Mouse (Mus musculus) midbrain, embryonic 16.5 days (tissue): ENCODE results near the gene Lypla2. TPM values are rescaled to one million over a fixed set of nuclear protein-coding genes. Genes with fewer than 3 reads are reported as not detected.

Experiments used
- ATAC-seq: fragments of 200-750 bp; cut with Nextera tagmentation; 2 replicates; pipeline ENCODE4 v1.8.0; 2017; ENCODE audit warnings: moderate TSS enrichment
- H3K27ac ChIP-seq: fragments of 300-500 bp; sonication (generic); 2 replicates; pipeline ENCODE4 v1.5.1; 2014; ENCODE audit warnings: mild to moderate bottlenecking, low read length, mixed read lengths
- H3K27me3 ChIP-seq: fragments of 300-500 bp; sonication (generic); 2 replicates; pipeline ENCODE4 v1.6.1; 2014; ENCODE audit warnings: low read depth, low read length, mixed read lengths; ENCODE audit not compliant: control insufficient read depth, insufficient read depth
- H3K36me3 ChIP-seq: fragments of 300-500 bp; sonication (generic); 2 replicates; pipeline ENCODE4 v1.6.1; 2014; ENCODE audit warnings: mild to moderate bottlenecking, low read length, moderate library complexity, mixed read lengths; ENCODE audit not compliant: control insufficient read depth, insufficient read depth
- H3K4me1 ChIP-seq: fragments of 300-500 bp; sonication (generic); 2 replicates; pipeline ENCODE4 v1.6.1; 2014; ENCODE audit warnings: mild to moderate bottlenecking, low read length, mixed read lengths; ENCODE audit not compliant: control insufficient read depth, insufficient read depth
- H3K4me2 ChIP-seq: fragments of 300-500 bp; sonication (generic); 2 replicates; pipeline ENCODE4 v1.6.1; 2014; ENCODE audit warnings: mild to moderate bottlenecking, low read length, mixed read lengths
- H3K4me3 ChIP-seq: fragments of 300-500 bp; sonication (generic); 2 replicates; pipeline ENCODE4 v1.5.1; 2014; ENCODE audit warnings: low read depth, mild to moderate bottlenecking, low read length, moderate library complexity, mixed read lengths
- H3K9ac ChIP-seq: fragments of 300-500 bp; sonication (generic); 2 replicates; pipeline ENCODE4 v1.6.1; 2014; ENCODE audit warnings: low read depth, low read length, mixed read lengths
- H3K9me3 ChIP-seq: fragments of 300-500 bp; sonication (generic); replicated peaks from 2 replicates; pipeline ENCODE4 v1.6.1; 2014; ENCODE audit warnings: mild to moderate bottlenecking, low read length, mixed read lengths; ENCODE audit not compliant: control insufficient read depth, poor library complexity, severe bottlenecking
- WGBS: fragments of 180-500 bp; shearing (Covaris S2); extraction: QIAGEN DNeasy Blood & Tissue Kit; methylation state at CpG from one replicate; pipeline ENCODE4 v1.1.7; 2014; 5-methylcytosine and 5-hydroxymethylcytosine counted together
- polyA plus RNA-seq: library from polyadenylated mRNA; unstranded; fragments of >200 nt; fragmentation: Nextera tagmentation; extraction: Ambion mirVana; gene quantifications from 2 replicates; pipeline ENCODE4 v1.2.1, GENCODE M21; 2015

The Lypla2 gene
- polyA plus RNA-seq, 1 experiment from 2014 or later, result 230 TPM

- Histone ChIP-seq H3K4me1 (peaks cover 23% of the 10 kb centered on the region), H3K4me2 (no peak overlapping the region), H3K4me3 (no peak overlapping the region), H3K27me3 (no peaks in the 10 kb centered on the region), H3K9me3 (no peaks in the 10 kb centered on the region), H3K9ac (no peak overlapping the region), H3K27ac (no peak overlapping the region), H3K36me3 (peaks cover 25% of the 10 kb centered on the region)
- WGBS, result 72% methylated on average over 16 of the region's 19 CpGs
- ATAC-seq, result no peak
Measured at GRCm38 (mm10) chr4:135968271-135968869, 4.1 kb downstream of the Lypla2 start.

DNA sequence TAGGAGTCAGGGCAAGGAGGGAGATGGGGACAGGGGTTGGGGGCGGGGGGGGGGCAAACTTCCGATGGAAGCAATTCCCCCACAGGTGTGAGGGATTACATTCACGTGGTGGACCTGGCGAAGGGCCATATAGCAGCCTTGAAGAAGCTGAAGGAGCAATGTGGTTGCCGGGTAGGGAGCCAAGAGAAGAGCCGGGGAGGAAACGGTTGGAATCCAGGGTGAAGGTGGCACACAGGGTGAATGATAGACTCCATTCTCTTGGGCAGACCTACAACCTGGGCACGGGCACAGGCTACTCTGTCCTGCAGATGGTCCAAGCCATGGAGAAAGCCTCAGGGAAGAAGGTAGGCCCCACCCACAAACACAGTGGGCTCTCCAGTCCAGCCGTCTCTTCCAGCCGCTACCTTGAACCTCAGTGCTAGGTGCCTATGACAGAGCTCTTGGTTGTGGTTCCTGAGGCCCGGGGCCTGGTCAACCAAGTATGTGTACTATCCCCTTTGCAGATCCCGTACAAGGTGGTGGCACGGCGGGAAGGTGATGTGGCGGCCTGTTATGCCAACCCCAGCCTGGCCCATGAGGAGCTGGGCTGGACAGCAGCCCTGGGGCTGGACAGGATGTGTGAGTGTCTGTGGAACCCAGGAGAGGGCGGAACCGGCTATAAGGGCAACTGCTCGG, 5.2 kb downstream of the Lypla2 start:
- peaks cover 25% of the 10 kb centered on the region for H3K36me3 ChIP-seq
- 89% methylated on average over 18 of the region's 18 CpGs for WGBS
- H3K4me1 ChIP-seq, result peaks cover 29% of the 10 kb centered on the region
- H3K27me3 ChIP-seq, result no peaks in the 10 kb centered on the region
- H3K27ac ChIP-seq, result no peak overlapping the region
- H3K4me3 ChIP-seq, result no peak overlapping the region
- ATAC-seq, result no peak
- H3K9me3 ChIP-seq, result no peaks in the 10 kb centered on the region
- no peak overlapping the region for H3K4me2 ChIP-seq
- no peak overlapping the region for H3K9ac ChIP-seq

DNA sequence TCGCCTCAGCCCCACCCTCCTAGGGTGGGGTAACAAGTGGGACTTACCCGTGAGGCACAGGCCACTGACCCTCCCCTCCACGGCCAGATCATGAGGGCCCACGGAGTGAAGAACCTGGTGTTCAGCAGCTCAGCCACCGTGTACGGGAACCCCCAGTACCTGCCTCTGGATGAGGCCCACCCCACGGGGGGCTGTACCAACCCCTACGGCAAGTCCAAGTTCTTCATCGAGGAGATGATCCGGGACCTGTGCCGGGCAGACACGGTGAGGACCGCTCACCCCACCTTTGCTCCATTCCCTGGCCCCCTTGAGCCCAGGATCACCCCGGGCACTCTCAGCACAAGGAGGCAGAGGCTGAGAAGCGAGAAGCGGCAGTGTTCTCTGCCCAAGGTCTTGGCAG, 6.1 kb downstream of the Lypla2 start:
- no peak overlapping the region for H3K27ac ChIP-seq
- no peak overlapping the region for H3K9ac ChIP-seq
- no peaks in the 10 kb centered on the region for H3K9me3 ChIP-seq
- peaks cover 23% of the 10 kb centered on the region for H3K4me1 ChIP-seq
- H3K27me3 ChIP-seq, result no peaks in the 10 kb centered on the region
- no peak overlapping the region for H3K4me3 ChIP-seq
- ATAC-seq, result no peak
- 94% methylated on average over 16 of the region's 16 CpGs for WGBS
- no peak overlapping the region for H3K4me2 ChIP-seq
- peaks cover 25% of the 10 kb centered on the region for H3K36me3 ChIP-seq

DNA sequence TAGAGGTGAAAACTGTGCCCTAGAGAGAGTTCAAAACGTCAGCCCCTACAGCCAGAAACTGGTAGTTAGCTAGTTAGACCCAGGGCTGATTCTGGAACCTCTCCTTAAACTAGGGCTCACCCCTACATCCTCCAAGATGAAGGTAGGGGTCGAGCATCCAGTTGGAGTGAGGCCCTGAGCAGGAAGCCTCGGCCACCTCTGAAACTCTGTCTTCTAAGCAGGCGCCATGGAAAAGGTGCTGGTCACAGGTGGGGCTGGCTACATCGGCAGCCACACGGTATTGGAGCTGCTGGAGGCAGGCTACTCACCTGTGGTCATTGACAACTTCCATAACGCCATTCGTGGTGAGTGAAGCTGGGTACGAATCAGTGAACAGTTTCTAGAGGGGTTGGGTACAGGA, 7.3 kb downstream of the Lypla2 start:
- Histone ChIP-seq H3K9ac (no peak overlapping the region), H3K27ac (no peak overlapping the region), H3K4me2 (no peak overlapping the region; the same call in 1 of the 2 replicates), H3K4me1 (peaks cover 16% of the 10 kb centered on the region), H3K27me3 (no peaks in the 10 kb centered on the region), H3K9me3 (no peaks in the 10 kb centered on the region), H3K4me3 (no peak overlapping the region), H3K36me3 (peaks cover 26% of the 10 kb centered on the region)
- WGBS, result 87% methylated on average over 9 of the region's 9 CpGs
- no peak for ATAC-seq

- H3K27ac ChIP-seq, result peak overlapping the region; percentile 91
- H3K4me2 ChIP-seq, result peak overlapping the region; percentile 82
- WGBS, result 3% methylated on average over 12 of the region's 12 CpGs
- H3K9ac ChIP-seq, result peak overlapping the region; percentile 81
- no peaks in the 10 kb centered on the region for H3K9me3 ChIP-seq
- 0 out of 2 replicates have a peak, but pooled peaks have one; percentile 6 for ATAC-seq
- peaks cover 29% of the 10 kb centered on the region for H3K36me3 ChIP-seq
- H3K27me3 ChIP-seq, result no peaks in the 10 kb centered on the region
- peaks cover 16% of the 10 kb centered on the region for H3K4me1 ChIP-seq
- H3K4me3 ChIP-seq, result peak overlapping the region; percentile 66
Measured at GRCm38 (mm10) chr4:135964426-135964825, 8.0 kb downstream of the Lypla2 start.

GRCm38 (mm10) chr4:135963457-135964193, 8.8 kb downstream of the Lypla2 start, which contains the start of gene Gale:
Gene Gale (plus strand): TSS chr4:135963727.
- WGBS, result under 1% methylated on average over 56 of the region's 56 CpGs
- H3K4me3 ChIP-seq, result peak within 1 kb of the TSS; percentile 66
- H3K36me3 ChIP-seq, result peaks cover 24% of the 10 kb centered on the region
- peak; percentile 94 for ATAC-seq
- peaks cover 16% of the 10 kb centered on the region for H3K4me1 ChIP-seq
- H3K4me2 ChIP-seq, result peak within 1 kb of the TSS; percentile 91
- no peaks in the 10 kb centered on the region for H3K9me3 ChIP-seq
- peak within 1 kb of the TSS; percentile 81 for H3K9ac ChIP-seq
- H3K27ac ChIP-seq, result peak within 1 kb of the TSS; percentile 91
- no peaks in the 10 kb centered on the region for H3K27me3 ChIP-seq

GRCm38 (mm10) chr4:135962946-135963345, 9.5 kb downstream of the Lypla2 start:
- peak overlapping the region; percentile 91 for H3K4me2 ChIP-seq
- ATAC-seq, result no peak; the same call in 1 of the 2 replicates
- no peaks in the 10 kb centered on the region for H3K9me3 ChIP-seq
- peak overlapping the region; percentile 66 for H3K4me3 ChIP-seq
- peaks cover 17% of the 10 kb centered on the region for H3K36me3 ChIP-seq
- no peaks in the 10 kb centered on the region for H3K27me3 ChIP-seq
- peaks cover 16% of the 10 kb centered on the region for H3K4me1 ChIP-seq
- H3K9ac ChIP-seq, result peak overlapping the region; percentile 81
- 8% methylated on average over 15 of the region's 15 CpGs for WGBS
- H3K27ac ChIP-seq, result peak overlapping the region; percentile 91

GRCm38 (mm10) chr4:135962198-135962597, 10.2 kb downstream of the Lypla2 start:
- no peaks in the 10 kb centered on the region for H3K9me3 ChIP-seq
- no peak overlapping the region for H3K4me2 ChIP-seq
- 89% methylated on average over 7 of the region's 7 CpGs for WGBS
- H3K27me3 ChIP-seq, result no peaks in the 10 kb centered on the region
- no peak for ATAC-seq
- H3K27ac ChIP-seq, result no peak overlapping the region
- peaks cover 16% of the 10 kb centered on the region for H3K4me1 ChIP-seq
- peaks cover 10% of the 10 kb centered on the region for H3K36me3 ChIP-seq
- no peak overlapping the region for H3K9ac ChIP-seq
- H3K4me3 ChIP-seq, result no peak overlapping the region

DNA sequence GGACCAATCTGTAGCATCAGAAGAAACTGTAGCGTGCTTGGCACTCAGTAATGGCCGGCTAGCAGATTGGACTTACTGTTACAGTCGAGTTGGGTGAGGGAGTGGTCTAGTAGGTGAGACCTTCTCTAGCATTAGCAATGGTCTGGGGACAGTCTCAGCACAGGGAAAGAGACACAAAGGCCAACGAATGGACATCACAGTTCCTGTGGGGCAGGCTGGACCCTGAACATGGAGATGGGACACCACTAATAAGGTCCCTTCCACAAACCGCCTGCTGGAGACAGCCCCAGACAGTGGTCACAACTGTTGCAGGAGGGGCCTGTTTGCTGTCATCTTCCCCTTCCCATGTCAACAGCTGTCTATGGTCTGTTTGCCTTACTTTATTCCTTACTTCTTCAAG, 10.7 kb downstream of the Lypla2 start:
- Histone ChIP-seq H3K9ac (no peak overlapping the region), H3K9me3 (no peaks in the 10 kb centered on the region), H3K4me2 (no peak overlapping the region), H3K4me3 (no peak overlapping the region), H3K36me3 (peaks cover 10% of the 10 kb centered on the region), H3K27me3 (no peaks in the 10 kb centered on the region), H3K4me1 (peaks cover 16% of the 10 kb centered on the region), H3K27ac (no peak overlapping the region)
- no peak for ATAC-seq
- 91% methylated on average over 5 of the region's 5 CpGs for WGBS
